Mouse (Mus musculus) liver, adult 2 months (tissue): ENCODE data around the gene Psmd14. TPM values are rescaled to one million over a fixed set of nuclear protein-coding genes. Genes with fewer than 3 reads are reported as not detected.

Experiments
- DNase-seq: peaks from one replicate; pipeline ENCODE4 v3.0.0-alpha.2; 2011; ENCODE audit warnings: low read depth, low spot score; ENCODE audit errors: extremely low read depth
- H3K27ac ChIP-seq: fragments of 200-500 bp; replicated peaks from 2 replicates; pipeline ENCODE4 v1.5.1; 2012; ENCODE audit warnings: low read depth, mild to moderate bottlenecking, control low read depth, inconsistent platforms, low read length; ENCODE audit not compliant: insufficient read depth
- H3K27me3 ChIP-seq: fragments of 200-500 bp; 2 replicates; pipeline ENCODE4 v1.6.1; 2012; ENCODE audit warnings: mild to moderate bottlenecking, moderate library complexity, low read length, inconsistent platforms; ENCODE audit not compliant: control insufficient read depth, insufficient read depth
- H3K36me3 ChIP-seq: fragments of 200-500 bp; 2 replicates; pipeline ENCODE4 v1.6.1; 2012; ENCODE audit warnings: low read length, inconsistent platforms; ENCODE audit not compliant: control insufficient read depth, insufficient read depth
- H3K4me1 ChIP-seq: fragments of 200-500 bp; 2 replicates; pipeline ENCODE4 v1.6.1; 2011; ENCODE audit warnings: low read length; ENCODE audit not compliant: control insufficient read depth, insufficient read depth
- H3K4me3 ChIP-seq: fragments of 200-500 bp; 2 replicates; pipeline ENCODE4 v1.5.1; 2011; ENCODE audit warnings: low read depth, mild to moderate bottlenecking, control low read depth, low read length, moderate library complexity; ENCODE audit not compliant: insufficient read depth
- H3K79me2 ChIP-seq: fragments of 200-500 bp; 2 replicates; pipeline ENCODE4 v1.6.1; 2012; ENCODE audit warnings: inconsistent platforms, mild to moderate bottlenecking, low read length, moderate library complexity; ENCODE audit not compliant: control insufficient read depth, insufficient read depth
- H3K9ac ChIP-seq: fragments of 200-500 bp; 2 replicates; pipeline ENCODE4 v1.6.1; 2012; ENCODE audit warnings: low read depth, mild to moderate bottlenecking, control low read depth, inconsistent platforms, low read length
- CTCF ChIP-seq: fragments of 200-500 bp; IDR thresholded peaks from 2 replicates; pipeline ENCODE4 v1.5.1; 2011; ENCODE audit warnings: low read depth, low read length, control low read depth
- POLR2A ChIP-seq: fragments of 200-500 bp; IDR thresholded peaks from 2 replicates; pipeline ENCODE4 v1.6.1; 2011; ENCODE audit warnings: low read length, control low read depth; ENCODE audit not compliant: insufficient read depth; ENCODE audit errors: extremely low read depth
- WGBS: fragments of 180-500 bp; shearing (Covaris S2); methylation state at CpG from one replicate; pipeline ENCODE4 v1.1.7; 2018; 5-methylcytosine and 5-hydroxymethylcytosine counted together
- polyA plus RNA-seq: library from polyadenylated mRNA; depleted of rRNA; stranded (reverse); fragments of >200 nt; gene quantifications from 2 replicates; pipeline ENCODE4 v1.2.3, GENCODE M21; 2012
- total RNA-seq: library from RNA; depleted of rRNA; stranded (reverse); fragments of >200 nt; gene quantifications from 2 replicates; pipeline ENCODE4 v1.2.3, GENCODE M21; 2014

Gene Psmd14
- total and polyA plus RNA-seq, 2 experiments, result 11.4 to 65.1 TPM

DNA sequence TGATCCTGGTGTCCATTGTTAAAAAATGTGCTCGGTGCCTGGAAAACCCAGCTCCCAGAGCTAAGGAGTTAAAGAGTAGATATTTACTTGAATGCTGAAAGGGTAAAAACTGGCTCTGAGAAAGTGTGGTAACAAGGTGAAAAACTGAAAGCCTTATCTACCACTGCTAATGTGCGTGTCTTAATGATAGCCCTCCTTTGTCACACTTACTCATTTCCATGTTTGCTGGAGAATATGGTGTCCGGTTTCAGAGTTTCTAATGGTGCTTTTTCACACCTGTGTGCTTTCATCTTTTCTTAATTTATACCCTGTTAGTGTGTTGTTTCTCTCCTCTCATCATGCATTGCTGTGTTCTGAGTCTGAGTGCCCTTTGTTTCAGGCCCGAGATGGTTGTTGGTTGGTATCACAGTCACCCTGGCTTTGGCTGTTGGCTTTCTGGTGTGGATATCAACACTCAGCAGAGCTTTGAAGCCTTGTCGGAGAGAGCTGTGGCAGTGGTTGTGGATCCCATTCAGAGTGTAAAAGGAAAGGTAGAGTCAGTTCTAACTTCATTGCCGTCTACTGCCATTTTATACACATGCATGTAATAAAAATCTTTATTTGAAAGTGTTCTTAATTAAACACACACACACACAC, 53.1 kb downstream of the Psmd14 start:
- no peaks in the 10 kb centered on the region for H3K27me3 ChIP-seq
- no peaks in the 10 kb centered on the region for H3K4me1 ChIP-seq
- peaks cover 20% of the 10 kb centered on the region for H3K36me3 ChIP-seq
- no peak for DNase-seq
- no peak overlapping the region for H3K4me3 ChIP-seq
- 96% methylated on average over 6 of the region's 6 CpGs for WGBS
- H3K9ac ChIP-seq, result no peak overlapping the region
- TF ChIP-seq POLR2A (no peak), CTCF (no peak)
- no peaks in the 10 kb centered on the region for H3K79me2 ChIP-seq
- H3K27ac ChIP-seq, result no peak overlapping the region

DNA sequence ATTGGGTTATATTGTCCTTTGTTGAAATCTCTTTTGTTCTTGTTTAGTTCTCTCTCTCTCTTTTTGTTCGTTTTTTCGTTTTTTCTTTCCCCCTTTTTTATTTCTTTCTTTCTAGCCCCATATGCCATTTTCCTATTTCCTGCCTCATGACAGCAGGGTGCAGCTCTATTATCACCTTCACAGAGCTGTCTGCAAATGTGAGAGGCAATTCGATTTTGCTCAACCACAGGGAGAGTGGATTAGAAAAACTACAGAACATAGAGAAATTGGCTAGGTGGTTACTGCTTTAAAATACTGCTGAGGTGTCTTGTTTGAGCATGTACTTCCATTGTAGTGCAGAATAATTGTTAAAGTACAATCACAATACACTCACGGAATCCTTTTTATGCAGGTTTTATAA, 54.0 kb downstream of the Psmd14 start:
- no peaks in the 10 kb centered on the region for H3K27me3 ChIP-seq
- no peaks in the 10 kb centered on the region for H3K4me1 ChIP-seq
- no peak for TF ChIP-seq CTCF
- TF ChIP-seq POLR2A, result no peak
- DNase-seq, result no peak
- peaks cover 20% of the 10 kb centered on the region for H3K36me3 ChIP-seq
- H3K79me2 ChIP-seq, result no peaks in the 10 kb centered on the region
- WGBS, result 83% methylated on average over 4 of the region's 4 CpGs
- H3K9ac ChIP-seq, result no peak overlapping the region
- H3K4me3 ChIP-seq, result no peak overlapping the region
- H3K27ac ChIP-seq, result no peak overlapping the region

DNA sequence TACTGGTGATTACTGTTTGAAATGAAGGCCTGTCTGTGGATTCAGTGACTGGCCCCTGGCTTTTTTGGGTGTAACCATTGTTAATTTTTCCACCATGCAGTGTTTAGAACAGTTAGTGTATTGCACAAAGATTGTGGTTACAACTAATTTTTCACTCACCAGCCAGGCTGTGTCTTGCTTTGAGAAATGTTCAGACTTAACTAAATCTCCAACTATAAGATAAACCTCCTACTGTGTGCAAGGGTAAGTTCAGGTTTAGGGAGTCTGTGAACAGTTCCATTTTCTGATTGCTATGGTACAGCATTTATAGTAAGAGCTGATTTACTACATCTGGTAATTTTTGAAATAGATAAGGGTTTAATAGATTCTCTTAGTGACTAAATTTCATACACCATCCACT, 69.3 kb downstream of the Psmd14 start:
- no peak overlapping the region for H3K4me3 ChIP-seq
- no peak for DNase-seq

DNA sequence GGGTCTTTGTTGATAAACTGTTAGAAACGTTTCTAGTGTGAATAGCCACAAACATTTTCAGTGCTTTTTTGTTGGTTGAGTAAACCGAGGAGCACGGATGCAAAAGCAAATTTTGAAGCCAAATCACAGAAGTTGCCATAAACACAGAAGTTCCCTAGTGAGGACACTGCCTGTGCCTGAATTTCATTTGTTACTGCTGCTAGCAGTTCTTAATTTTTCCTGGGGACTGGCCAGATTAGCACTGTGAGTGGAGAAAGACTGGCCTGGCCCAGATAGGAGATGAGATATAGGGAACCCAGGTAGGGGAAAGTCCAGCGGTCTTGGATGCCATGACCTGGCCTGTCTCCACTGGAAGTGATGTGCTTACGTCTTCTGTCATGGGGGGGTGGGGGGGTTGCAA, 83.5 kb downstream of the Psmd14 start:
- H3K27me3 ChIP-seq, result no peaks in the 10 kb centered on the region
- H3K27ac ChIP-seq, result no peak overlapping the region
- H3K9ac ChIP-seq, result no peak overlapping the region
- TF ChIP-seq CTCF, result no peak
- no peak for TF ChIP-seq POLR2A
- DNase-seq, result no peak
- no peak overlapping the region for H3K4me3 ChIP-seq
- peaks cover 2% of the 10 kb centered on the region for H3K36me3 ChIP-seq
- H3K4me1 ChIP-seq, result no peaks in the 10 kb centered on the region
- WGBS, result 84% methylated on average over 5 of the region's 5 CpGs
- H3K79me2 ChIP-seq, result no peaks in the 10 kb centered on the region

More for the DNA sequence above, 69.3 kb downstream of the Psmd14 start:
- TF ChIP-seq CTCF (no peak), POLR2A (no peak)
- Histone ChIP-seq H3K4me1 (no peaks in the 10 kb centered on the region), H3K36me3 (peaks cover 18% of the 10 kb centered on the region), H3K79me2 (no peaks in the 10 kb centered on the region), H3K27ac (no peak overlapping the region), H3K27me3 (no peaks in the 10 kb centered on the region), H3K9ac (no peak overlapping the region)

DNA sequence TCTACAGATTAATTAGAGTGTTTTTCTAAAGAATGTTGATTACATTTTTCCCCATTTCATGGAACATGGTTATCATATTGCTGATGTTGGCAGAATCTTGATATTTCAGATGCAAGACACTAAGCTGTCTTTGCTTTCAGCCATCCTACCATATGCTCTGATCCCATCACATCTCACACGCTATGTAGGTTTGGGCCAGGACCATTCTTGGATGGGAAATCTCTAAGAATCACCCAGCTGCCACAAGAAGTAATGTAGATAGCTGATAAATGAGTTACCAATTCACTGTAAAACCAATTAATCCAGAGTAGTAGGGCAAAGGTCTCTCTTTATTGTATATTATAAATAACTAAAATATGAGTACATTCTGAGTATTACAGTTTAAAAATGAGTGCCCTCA, 86.6 kb downstream of the Psmd14 start:
- WGBS, result 98% methylated on average over 1 of the region's 1 CpGs

DNA sequence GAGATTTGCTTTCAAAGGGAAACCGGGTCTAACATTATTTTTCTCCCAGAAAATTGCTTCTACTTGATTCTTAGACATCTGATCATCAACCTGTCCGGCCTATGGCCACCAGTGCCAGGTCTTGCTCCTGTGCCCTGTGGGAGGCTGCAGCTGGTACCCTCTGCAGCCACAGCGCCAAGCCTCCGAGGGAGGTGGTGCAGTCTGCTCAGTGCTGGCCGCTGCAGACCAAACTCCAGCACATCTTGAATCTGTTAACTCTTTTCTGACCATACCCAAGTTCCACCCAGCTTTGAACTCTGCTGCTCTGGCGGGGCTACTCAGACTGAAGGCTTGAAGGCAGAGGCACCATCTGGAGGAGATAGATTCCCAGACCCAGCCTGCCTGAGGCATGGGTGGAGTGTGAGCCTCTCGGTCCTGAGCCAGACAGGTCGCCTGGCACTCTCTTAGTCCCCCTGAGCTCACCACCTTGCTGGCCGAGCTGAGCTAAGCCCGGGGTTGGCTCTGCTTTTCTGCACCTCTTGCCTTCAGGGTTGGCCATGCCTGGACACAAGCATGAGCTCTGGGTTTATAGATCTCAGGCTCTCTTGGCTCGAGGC, 91.3 kb downstream of the Psmd14 start, which contains the start of gene Tbr1:
TSS of gene Tbr1 (plus strand) at position 275 of the 596 bp plus-strand sequence.
- H3K4me1 ChIP-seq, result peaks cover 8% of the 10 kb centered on the region
- 35% methylated on average over 11 of the region's 11 CpGs for whole genome bisulfite sequencing
- H3K36me3 ChIP-seq, result no peaks in the 10 kb centered on the region; the same call in 1 of the 2 replicates
- H3K4me3 ChIP-seq, result no peak within 1 kb of the TSS
- no peak within 1 kb of the TSS for H3K9ac ChIP-seq
- no peaks in the 10 kb centered on the region for H3K79me2 ChIP-seq
- peaks cover 29% of the 10 kb centered on the region for H3K27me3 ChIP-seq
- TF ChIP-seq POLR2A, result no peak
- TF ChIP-seq CTCF, result no peak
- no peak within 1 kb of the TSS for H3K27ac ChIP-seq
- DNase-seq, result no peak

More for the DNA sequence above, 86.6 kb downstream of the Psmd14 start:
- TF ChIP-seq CTCF (no peak), POLR2A (no peak)
- Histone ChIP-seq H3K9ac (no peak overlapping the region), H3K4me3 (no peak overlapping the region), H3K27ac (no peak overlapping the region), H3K27me3 (no peaks in the 10 kb centered on the region), H3K4me1 (no peaks in the 10 kb centered on the region), H3K79me2 (no peaks in the 10 kb centered on the region), H3K36me3 (no peaks in the 10 kb centered on the region; the same call in none of the 2 replicates)
- DNase-seq, result no peak
